Mouse (Mus musculus) heart, embryonic 14.5 days (tissue): Measurements from ENCODE around the gene Efcab11. TPM values are rescaled to one million over a fixed set of nuclear protein-coding genes. Genes with fewer than 3 reads are reported as not detected.

Experiments
- ATAC-seq: fragments of 200-750 bp; cut with Nextera tagmentation; 2 replicates; pipeline ENCODE4 v1.8.0; 2017; ENCODE audit warnings: low read depth, moderate TSS enrichment; ENCODE audit not compliant: insufficient number of reproducible peaks, insufficient read depth, low FRiP score
- H3K27ac ChIP-seq, 2 experiments: fragments of 200-500 bp in 1 of 2; fragments of 300-500 bp in 1 of 2; sonication (generic) in 1 of 2; replicated peaks in 1 of 2; 2 replicates each; pipeline ENCODE4 v1.5.1; 2012 to 2014; ENCODE audit warnings: low read depth in 2 of 2, low read length in 2 of 2, control low read depth in 1 of 2, mild to moderate bottlenecking in 1 of 2, mixed read lengths in 1 of 2; ENCODE audit not compliant: control insufficient read depth in 1 of 2, insufficient read depth in 1 of 2
- H3K27me3 ChIP-seq: fragments of 300-500 bp; sonication (generic); 2 replicates; pipeline ENCODE4 v1.6.1; 2014; ENCODE audit warnings: mild to moderate bottlenecking, low read length, control low read depth; ENCODE audit not compliant: control insufficient read depth, insufficient read depth
- H3K36me3 ChIP-seq: fragments of 300-500 bp; sonication (generic); 2 replicates; pipeline ENCODE4 v1.6.1; 2014; ENCODE audit warnings: mild to moderate bottlenecking, control low read depth, low read length, mixed read lengths; ENCODE audit not compliant: control insufficient read depth, insufficient read depth
- H3K4me1 ChIP-seq, 2 experiments: fragments of 200-500 bp in 1 of 2; fragments of 300-500 bp in 1 of 2; sonication (generic) in 1 of 2; 2 replicates each; pipeline ENCODE4 v1.6.1; 2012 to 2014; ENCODE audit warnings: low read length in 2 of 2, control low read depth in 1 of 2, mixed read lengths in 1 of 2; ENCODE audit not compliant: control insufficient read depth in 2 of 2, insufficient read depth in 2 of 2
- H3K4me2 ChIP-seq: fragments of 300-500 bp; sonication (generic); 2 replicates; pipeline ENCODE4 v1.6.1; 2014; ENCODE audit warnings: mild to moderate bottlenecking, low read length
- H3K4me3 ChIP-seq, 2 experiments: fragments of 200-500 bp in 1 of 2; fragments of 300-500 bp in 1 of 2; sonication (generic) in 1 of 2; 2 replicates each; pipeline ENCODE4 v1.5.1; 2012 to 2014; ENCODE audit warnings: low read length in 2 of 2, mild to moderate bottlenecking in 2 of 2, control low read depth in 1 of 2, low read depth in 1 of 2, moderate library complexity in 1 of 2; ENCODE audit not compliant: control insufficient read depth in 1 of 2, insufficient read depth in 1 of 2
- H3K9ac ChIP-seq: fragments of 300-500 bp; sonication (generic); 2 replicates; pipeline ENCODE4 v1.6.1; 2014; ENCODE audit warnings: mild to moderate bottlenecking, low read length
- H3K9me3 ChIP-seq: fragments of 300-500 bp; sonication (generic); 2 replicates; pipeline ENCODE4 v1.6.1; 2016; ENCODE audit warnings: low read length, control low read depth; ENCODE audit not compliant: control insufficient read depth
- WGBS: fragments of 180-500 bp; shearing (Covaris S2); extraction: QIAGEN DNeasy Blood & Tissue Kit; methylation state at CpG from one replicate; pipeline ENCODE4 v1.1.7; 2014; 5-methylcytosine and 5-hydroxymethylcytosine counted together
- polyA plus RNA-seq: library from polyadenylated mRNA; unstranded; fragments of >200 nt; fragmentation: Nextera tagmentation; extraction: Ambion mirVana; gene quantifications from 2 replicates; pipeline ENCODE4 v1.2.1, GENCODE M21; 2014

Efcab11 gene
- polyA plus RNA-seq, 1 experiment from 2014 or later = 11.0 TPM

- Histone ChIP-seq H3K27me3 (no peaks in the 10 kb centered on the region), H3K9ac (no peak overlapping the region), H3K36me3 (no peaks in the 10 kb centered on the region), H3K9me3 (no peaks in the 10 kb centered on the region), H3K4me2 (no peak overlapping the region), H3K4me1 (peaks cover 22 to 30% of the 10 kb centered on the region in 2 experiments), H3K4me3 (no peak overlapping the region), H3K27ac (no peak overlapping the region)
- WGBS = 92% methylated on average over 11 of the region's 11 CpGs
- ATAC-seq = no peak
These were observed 164.5 kb downstream of the Efcab11 start for GRCm38 (mm10) chr12:99719777-99720176.

GRCm38 (mm10) chr12:99718161-99718560 is 166.1 kb downstream of the Efcab11 start:
- H3K4me2 ChIP-seq = no peak overlapping the region
- no peaks in the 10 kb centered on the region for H3K36me3 ChIP-seq
- WGBS = 92% methylated on average over 2 of the region's 2 CpGs
- no peak overlapping the region for H3K9ac ChIP-seq
- no peak overlapping the region for H3K4me3 ChIP-seq
- no peak overlapping the region for H3K27ac ChIP-seq
- peaks cover 19 to 31% of the 10 kb centered on the region in 2 experiments for H3K4me1 ChIP-seq
- ATAC-seq = no peak
- H3K27me3 ChIP-seq = no peaks in the 10 kb centered on the region
- no peaks in the 10 kb centered on the region for H3K9me3 ChIP-seq

GRCm38 (mm10) chr12:99716038-99716610 is 168.1 kb downstream of the Efcab11 start:
- Histone ChIP-seq H3K36me3 (no peaks in the 10 kb centered on the region), H3K9me3 (no peaks in the 10 kb centered on the region), H3K27me3 (no peaks in the 10 kb centered on the region), H3K4me1 (peaks cover 17 to 32% of the 10 kb centered on the region in 2 experiments), H3K9ac (no peak overlapping the region), H3K4me2 (no peak overlapping the region), H3K27ac (peak overlapping the region; percentile 20 to 67; a peak in 3 of 4 replicates), H3K4me3 (no peak overlapping the region)
- 44% methylated on average over 8 of the region's 8 CpGs for WGBS
- no peak for ATAC-seq

DNA sequence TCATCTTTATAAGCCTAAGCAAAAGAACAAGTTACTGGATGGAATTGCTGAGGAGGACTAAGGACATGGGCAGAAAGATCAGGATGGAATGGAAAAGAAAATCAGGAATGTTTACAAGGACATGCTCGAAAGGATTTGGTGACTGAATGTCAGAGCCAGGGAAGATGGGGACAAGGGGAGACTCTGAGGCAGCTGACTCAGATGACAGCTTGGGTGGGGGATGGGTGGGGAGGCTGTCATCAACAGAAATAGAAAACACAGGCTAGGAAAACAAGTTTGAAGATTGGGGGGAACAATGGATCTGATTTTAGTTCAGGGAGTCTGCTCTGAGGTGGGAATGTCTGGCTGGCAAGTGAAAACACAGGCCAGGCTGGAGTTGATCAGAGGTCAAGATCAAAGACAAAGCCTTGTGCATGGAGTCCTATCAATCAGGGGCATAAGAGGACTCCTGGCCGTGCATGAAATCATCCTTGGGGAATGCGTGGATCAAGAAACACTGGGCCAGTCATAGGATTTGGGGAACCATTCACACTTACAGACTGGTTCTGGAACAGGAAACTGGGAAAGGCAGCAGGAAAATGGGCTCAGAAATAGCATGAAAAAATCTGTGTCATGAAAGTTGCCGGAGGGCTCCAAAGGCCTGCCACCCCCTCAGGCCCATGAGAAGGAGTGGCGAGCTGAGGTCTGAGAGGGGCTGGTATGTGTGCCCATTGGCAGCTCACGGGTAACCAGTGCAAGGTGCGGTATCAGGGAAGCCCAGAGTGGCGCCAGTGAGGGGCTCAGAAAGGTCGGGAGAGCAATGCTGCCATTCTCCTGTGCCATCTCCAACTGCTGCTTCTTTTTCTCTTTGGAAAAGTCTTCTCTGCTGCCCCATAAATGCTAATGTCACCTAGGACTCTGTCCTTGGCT is 168.9 kb downstream of the Efcab11 start:
- WGBS = 36% methylated on average over 9 of the region's 9 CpGs
- Histone ChIP-seq H3K4me2 (no peak overlapping the region), H3K36me3 (no peaks in the 10 kb centered on the region), H3K4me1 (peaks cover 17 to 27% of the 10 kb centered on the region in 2 experiments), H3K9me3 (no peaks in the 10 kb centered on the region), H3K27me3 (no peaks in the 10 kb centered on the region), H3K27ac (peak overlapping the region; percentile 67 to 72), H3K4me3 (no peak overlapping the region), H3K9ac (no peak overlapping the region)
- ATAC-seq = no peak

GRCm38 (mm10) chr12:99712214-99712613 is 172.0 kb downstream of the Efcab11 start:
- 0 out of 2 replicates have a peak, but pooled peaks have one; percentile 35 for ATAC-seq
- Histone ChIP-seq H3K9ac (no peak overlapping the region), H3K4me3 (no peak overlapping the region), H3K4me2 (peak overlapping the region; percentile 47), H3K36me3 (no peaks in the 10 kb centered on the region), H3K27ac (peak overlapping the region; percentile 49 to 69), H3K4me1 (peaks cover 17 to 27% of the 10 kb centered on the region in 2 experiments), H3K27me3 (no peaks in the 10 kb centered on the region), H3K9me3 (no peaks in the 10 kb centered on the region)
- WGBS = 19% methylated on average over 5 of the region's 5 CpGs

DNA sequence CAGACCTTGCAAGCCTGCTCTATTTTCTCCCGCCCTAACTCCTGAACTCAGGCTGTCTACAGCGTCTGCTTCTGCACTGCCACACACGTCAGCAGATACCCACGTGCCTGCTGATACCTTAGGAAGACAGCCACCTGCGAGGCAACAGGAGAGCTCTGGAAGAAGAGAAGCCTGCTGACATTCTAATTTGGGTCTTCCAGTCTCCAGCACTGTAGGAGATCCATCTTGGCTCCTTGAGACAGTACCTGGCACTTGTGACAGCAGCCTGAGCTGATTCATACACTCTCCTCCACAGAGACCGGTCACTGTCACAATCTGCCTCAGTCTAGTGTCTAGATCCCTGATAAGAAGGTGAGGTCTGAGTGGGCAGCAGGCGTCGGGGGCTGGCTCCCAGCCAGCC is 182.0 kb downstream of the Efcab11 start:
- WGBS = 36% methylated on average over 8 of the region's 8 CpGs
- ATAC-seq = 0 out of 2 replicates have a peak, but pooled peaks have one; percentile 17
- Histone ChIP-seq H3K4me3 (no peak overlapping the region), H3K4me2 (no peak overlapping the region), H3K4me1 (peaks cover 5 to 8% of the 10 kb centered on the region in 2 experiments; a peak in 3 of 4 replicates), H3K27me3 (no peaks in the 10 kb centered on the region), H3K27ac (no peak overlapping the region), H3K36me3 (no peaks in the 10 kb centered on the region), H3K9me3 (no peaks in the 10 kb centered on the region), H3K9ac (no peak overlapping the region)

DNA sequence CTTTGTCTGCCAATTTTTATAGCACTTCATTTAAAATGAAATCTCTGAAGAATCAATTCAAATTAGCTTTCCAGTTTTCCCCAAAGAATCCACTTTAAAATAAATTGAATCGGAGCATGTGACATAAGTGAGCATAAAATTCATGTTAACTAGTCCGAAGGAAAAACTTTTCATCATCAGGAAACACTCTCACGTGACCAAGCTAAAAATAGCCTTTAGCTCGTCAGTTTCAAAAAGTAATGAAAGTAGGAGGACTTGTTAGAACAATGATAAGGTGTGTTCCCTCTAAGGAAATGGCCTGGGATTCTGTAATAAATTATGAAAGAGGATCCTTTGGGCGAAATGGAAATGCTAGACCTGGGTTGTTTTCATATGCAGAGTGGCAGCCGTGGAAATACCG is 183.9 kb downstream of the Efcab11 start:
- H3K9ac ChIP-seq = no peak overlapping the region
- 47% methylated on average over 7 of the region's 7 CpGs for WGBS
- H3K36me3 ChIP-seq = no peaks in the 10 kb centered on the region
- peaks cover 5 to 8% of the 10 kb centered on the region in 2 experiments; a peak in 3 of 4 replicates for H3K4me1 ChIP-seq
- ATAC-seq = no peak
- no peak overlapping the region for H3K4me2 ChIP-seq
- no peaks in the 10 kb centered on the region for H3K9me3 ChIP-seq
- H3K4me3 ChIP-seq = no peak overlapping the region
- H3K27me3 ChIP-seq = no peaks in the 10 kb centered on the region
- no peak overlapping the region for H3K27ac ChIP-seq
